Mouse (Mus musculus): ENCODE measurements around the gene Igfbp4. TPM values are rescaled to one million over a fixed set of nuclear protein-coding genes. Genes with fewer than 3 reads are reported as not detected.

Gene Igfbp4
- total and polyA plus RNA-seq, 2 experiments = 662 to 1,830 TPM

GRCm38 (mm10) chr11:99101693-99102092, 60.6 kb downstream of the Igfbp4 start:
- Histone ChIP-seq H3K27ac (replicated peaks; ENCODE audit: insufficient read depth, low read depth, low read length) (no peak overlapping the region), H3K9ac (ENCODE audit: low read depth, low read length) (no peak overlapping the region), H3K27me3 (ENCODE audit: control insufficient read depth, insufficient read depth, low read length) (no peaks in the 10 kb centered on the region), H3K79me2 (ENCODE audit: control insufficient read depth, insufficient read depth, low read length) (no peaks in the 10 kb centered on the region), H3K36me3 (ENCODE audit: control insufficient read depth, insufficient read depth, low read length) (no peaks in the 10 kb centered on the region), H3K4me3 (ENCODE audit: insufficient read depth, low read depth, low read length) (no peak overlapping the region), H3K4me1 (ENCODE audit: control insufficient read depth, insufficient read depth, low read length) (peaks cover 10% of the 10 kb centered on the region)
- TF ChIP-seq POLR2A (IDR thresholded peaks at IDR 0.05; ENCODE audit: extremely low read depth, insufficient read depth, low read length) = no peak
- TF ChIP-seq CTCF (IDR thresholded peaks at IDR 0.05; ENCODE audit: low read depth, low read length) = no peak
- WGBS = 91% methylated on average over 8 of the region's 8 CpGs
- no peak for DNase-seq (ENCODE audit: extremely low read depth, low read depth, low spot score)

GRCm38 (mm10) chr11:99102575-99103270, 61.7 kb downstream of the Igfbp4 start:
- Histone ChIP-seq H3K9ac (ENCODE audit: low read depth, low read length) (no peak overlapping the region), H3K27me3 (ENCODE audit: control insufficient read depth, insufficient read depth, low read length) (no peaks in the 10 kb centered on the region), H3K36me3 (ENCODE audit: control insufficient read depth, insufficient read depth, low read length) (no peaks in the 10 kb centered on the region), H3K4me1 (ENCODE audit: control insufficient read depth, insufficient read depth, low read length) (peaks cover 10% of the 10 kb centered on the region), H3K79me2 (ENCODE audit: control insufficient read depth, insufficient read depth, low read length) (no peaks in the 10 kb centered on the region), H3K4me3 (ENCODE audit: insufficient read depth, low read depth, low read length) (no peak overlapping the region), H3K27ac (replicated peaks; ENCODE audit: insufficient read depth, low read depth, low read length) (no peak overlapping the region)
- TF ChIP-seq POLR2A (IDR thresholded peaks at IDR 0.05; ENCODE audit: extremely low read depth, insufficient read depth, low read length) (no peak), CTCF (IDR thresholded peaks at IDR 0.05; ENCODE audit: low read depth, low read length) (no peak)
- no peak for DNase-seq (ENCODE audit: extremely low read depth, low read depth, low spot score)
- WGBS = 86% methylated on average over 9 of the region's 9 CpGs

Other genes with a start within 250 kb of the Igfbp4 start
- gene Msl1, start 245.7 kb upstream of the Igfbp4 start, total RNA-seq (2014; rRNA removed) = 15.5 and 17.7 TPM in 2 replicates
- gene Msl1, start 245.7 kb upstream of the Igfbp4 start, polyA plus RNA-seq (2012; rRNA removed) = 17.0 and 17.2 TPM in 2 replicates
- 3.6 and 6.6 TPM in 2 replicates for gene Casc3, start 236.3 kb upstream of the Igfbp4 start, total RNA-seq (2014; rRNA removed)
- 11.2 and 12.5 TPM in 2 replicates for gene Casc3, start 236.3 kb upstream of the Igfbp4 start, polyA plus RNA-seq (2012; rRNA removed)
- gene Rapgefl1, start 204.5 kb upstream of the Igfbp4 start, total RNA-seq (2014; rRNA removed) = 0.13 and 0.18 TPM in 2 replicates
- 1.4 and 1.9 TPM in 2 replicates for gene Rapgefl1, start 204.5 kb upstream of the Igfbp4 start, polyA plus RNA-seq (2012; rRNA removed)
- gene Wipf2, start 177.6 kb upstream of the Igfbp4 start, total RNA-seq (2014; rRNA removed) = 1.5 and 1.9 TPM in 2 replicates
- gene Wipf2, start 177.6 kb upstream of the Igfbp4 start, polyA plus RNA-seq (2012; rRNA removed) = 3.1 TPM in 2 replicates
- gene Cdc6, start 133.4 kb upstream of the Igfbp4 start, total RNA-seq (2014; rRNA removed) = 0.09 and 0.20 TPM in 2 replicates
- gene Cdc6, start 133.4 kb upstream of the Igfbp4 start, polyA plus RNA-seq (2012; rRNA removed) = 0.07 TPM in 1 of 2 replicates, not detected in the other
- gene Rara, start 113.4 kb upstream of the Igfbp4 start, total RNA-seq (2014; rRNA removed) = 3.7 and 4.5 TPM in 2 replicates
- 14.1 and 14.6 TPM in 2 replicates for gene Rara, start 113.4 kb upstream of the Igfbp4 start, polyA plus RNA-seq (2012; rRNA removed)
- gene Gjd3, start 58.2 kb upstream of the Igfbp4 start, total RNA-seq (2014; rRNA removed) = not detected in 2 replicates
- 0.11 TPM in 1 of 2 replicates, not detected in the other for gene Gjd3, start 58.2 kb upstream of the Igfbp4 start, polyA plus RNA-seq (2012; rRNA removed)
- 1.8 and 4.2 TPM in 2 replicates for gene Top2a, start 17.1 kb upstream of the Igfbp4 start, total RNA-seq (2014; rRNA removed)
- gene Top2a, start 17.1 kb upstream of the Igfbp4 start, polyA plus RNA-seq (2012; rRNA removed) = 0.22 and 0.31 TPM in 2 replicates
- 0.27 and 0.46 TPM in 2 replicates for gene Tns4, start 48.1 kb downstream of the Igfbp4 start, total RNA-seq (2014; rRNA removed)
- 0.27 and 1.2 TPM in 2 replicates for gene Tns4, start 48.1 kb downstream of the Igfbp4 start, polyA plus RNA-seq (2012; rRNA removed)
- gene Ccr7, start 113.8 kb downstream of the Igfbp4 start, total RNA-seq (2014; rRNA removed) = 0.55 and 0.74 TPM in 2 replicates
- gene Ccr7, start 113.8 kb downstream of the Igfbp4 start, polyA plus RNA-seq (2012; rRNA removed) = 0.91 and 1.5 TPM in 2 replicates
- gene Smarce1, start 189.8 kb downstream of the Igfbp4 start, total RNA-seq (2014; rRNA removed) = 25.5 and 35.9 TPM in 2 replicates
- 8.7 and 11.9 TPM in 2 replicates for gene Smarce1, start 189.8 kb downstream of the Igfbp4 start, polyA plus RNA-seq (2012; rRNA removed)
- gene Krt222, start 202.8 kb downstream of the Igfbp4 start, total RNA-seq (2014; rRNA removed) = 0.07 and 0.09 TPM in 2 replicates
- gene Krt222, start 202.8 kb downstream of the Igfbp4 start, polyA plus RNA-seq (2012; rRNA removed) = not detected in 2 replicates
- not detected in 2 replicates for gene Krt24, start 244.0 kb downstream of the Igfbp4 start, total RNA-seq (2014; rRNA removed)
- gene Krt24, start 244.0 kb downstream of the Igfbp4 start, polyA plus RNA-seq (2012; rRNA removed) = not detected in 2 replicates